Mouse (Mus musculus): Measurements from ENCODE around the gene Pde4d.

Pde4d gene

GRCm38 (mm10) chr13:109992775-109993505, 1543.2 kb downstream of the Pde4d start:
- no peak; the same call in 1 of the 2 replicates for TF ChIP-seq GATA4 (IDR thresholded peaks at IDR 0.05; ENCODE audit: insufficient replicate concordance, low read length)

- TF ChIP-seq GATA4 (IDR thresholded peaks at IDR 0.05; ENCODE audit: insufficient replicate concordance, low read length), result no peak
Measured at GRCm38 (mm10) chr13:109994240-109994764, 1544.6 kb downstream of the Pde4d start.

- TF ChIP-seq GATA4 (IDR thresholded peaks at IDR 0.05; ENCODE audit: insufficient replicate concordance, low read length), result no peak
Measured at GRCm38 (mm10) chr13:110002081-110002480, 1552.3 kb downstream of the Pde4d start.
